29 mouse cellular contexts compared by ENCODE assay signal in the genomic region with DNA sequence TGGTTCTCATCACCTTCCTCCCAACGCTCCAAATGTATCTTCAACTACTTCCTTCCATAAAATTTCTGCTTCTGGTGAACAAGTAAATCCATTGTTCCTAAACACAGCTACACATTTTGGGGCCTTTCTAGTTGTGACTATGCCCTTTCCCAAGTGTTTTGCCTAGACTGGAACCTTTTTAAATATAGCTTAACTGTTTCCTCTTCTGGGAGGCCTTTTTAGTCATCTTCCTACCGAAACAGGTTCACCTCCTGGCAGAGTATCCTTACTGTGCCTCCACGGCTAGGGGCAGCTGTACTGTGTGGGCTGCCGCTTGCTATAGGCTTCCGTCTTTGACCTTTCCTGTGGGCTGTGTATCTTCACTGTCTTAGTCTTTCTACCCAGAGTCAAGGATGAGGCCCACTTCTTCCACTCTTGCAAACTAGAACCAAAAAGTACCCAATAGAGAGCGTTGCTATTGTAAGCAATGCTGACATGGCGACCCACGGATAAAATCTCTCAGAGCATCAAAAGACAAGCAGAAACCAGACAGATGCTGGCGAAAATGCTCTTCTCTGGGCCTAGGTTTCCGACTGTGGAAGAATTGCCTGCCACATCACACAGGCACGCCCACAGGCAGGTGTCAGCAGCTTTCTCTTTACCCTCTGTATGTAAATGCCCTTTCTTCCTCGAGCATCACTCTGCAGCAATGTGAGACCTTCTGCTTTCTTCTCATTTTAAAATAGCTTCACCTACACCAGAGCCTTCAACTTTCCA. TPM values are rescaled to one million over a fixed set of nuclear protein-coding genes. Genes with fewer than 3 reads are reported as not detected.
A peak's percentile ranks its signal among the peaks of the same experiment; 100 is the strongest.
DNase-seq lines count a peak whose midpoint lies in the region; ATAC-seq lines count a peak whose summit lies in the region.
"Had no signal": no experiment of that assay in that cellular context is flagged by ENCODE, and none has a peak within 500 bp of the region (broad histone marks: within the 10 kb centered on the region; RNA-seq: fewer than 3 reads in every experiment).

No protein-coding gene starts in this region.

- H3K36me3 ChIP-seq in midbrain, embryonic 16.5 days (ENCODE audit: control insufficient read depth, insufficient read depth, low read length) = no peaks in the 10 kb centered on the region
- H3K36me3 ChIP-seq: hindbrain, embryonic 10.5 days; hindbrain, embryonic 15.5 days; intestine, embryonic 15.5 days; limb, embryonic 10.5 days; limb, embryonic 15.5 days; liver, embryonic 13.5 days; midbrain, embryonic 13.5 days; neural tube, embryonic 15.5 days had no signal

- no peak overlapping the region for H3K4me3 ChIP-seq in midbrain, embryonic 16.5 days (ENCODE audit: low read depth, low read length)
- H3K4me3 ChIP-seq: hindbrain, embryonic 10.5 days; hindbrain, embryonic 15.5 days; intestine, embryonic 15.5 days; limb, embryonic 10.5 days; limb, embryonic 15.5 days; liver, embryonic 13.5 days; megakaryocyte, embryonic 14.5 days; midbrain, embryonic 13.5 days; neural tube, embryonic 15.5 days had no signal

- no peak overlapping the region for H3K27ac ChIP-seq in midbrain, embryonic 16.5 days (ENCODE audit: low read length)
- H3K27ac ChIP-seq: hindbrain, embryonic 10.5 days; hindbrain, embryonic 15.5 days; intestine, embryonic 15.5 days; limb, embryonic 10.5 days; limb, embryonic 15.5 days; liver, embryonic 13.5 days; midbrain, embryonic 13.5 days; neural tube, embryonic 15.5 days had no signal

- H3K4me1 ChIP-seq in midbrain, embryonic 16.5 days (ENCODE audit: control insufficient read depth, insufficient read depth, low read length) = no peaks in the 10 kb centered on the region; the same call in 1 of the 2 replicates
- H3K4me1 ChIP-seq: hindbrain, embryonic 15.5 days; intestine, embryonic 15.5 days; limb, embryonic 10.5 days; limb, embryonic 15.5 days; liver, embryonic 13.5 days; megakaryocyte, embryonic 14.5 days; neural tube, embryonic 15.5 days had no signal

- 80% methylated on average over 12 of the region's 12 CpGs for WGBS in midbrain, embryonic 16.5 days

- no peak overlapping the region for H3K9ac ChIP-seq in midbrain, embryonic 16.5 days (ENCODE audit: low read depth, low read length)
- H3K9ac ChIP-seq: hindbrain, embryonic 15.5 days; intestine, embryonic 15.5 days; limb, embryonic 15.5 days; liver, embryonic 13.5 days; midbrain, embryonic 13.5 days; neural tube, embryonic 15.5 days had no signal

- ATAC-seq in midbrain, embryonic 16.5 days = no peak
- no peak for ATAC-seq in granulocyte monocyte progenitor cell, adult 5-6 weeks (replicated peaks; ENCODE audit: poor library complexity, severe bottlenecking)
- ATAC-seq: forebrain, embryonic 14.5 days; intestine, embryonic 15.5 days; lung, postnatal 0 days; midbrain, embryonic 13.5 days had no signal

- no peaks in the 10 kb centered on the region for H3K27me3 ChIP-seq in midbrain, embryonic 16.5 days (ENCODE audit: control insufficient read depth, insufficient read depth, low read depth, low read length)
- H3K27me3 ChIP-seq: hindbrain, embryonic 15.5 days; intestine, embryonic 15.5 days; limb, embryonic 15.5 days; liver, embryonic 13.5 days; megakaryocyte, embryonic 14.5 days; midbrain, embryonic 13.5 days; neural tube, embryonic 15.5 days had no signal

- DNase-seq in CD4-positive helper T cell, adult 2 months (ENCODE audit: low read depth, low spot score) = peak; percentile 82
- DNase-seq in T-cell, adult 2 months (ENCODE audit: low spot score) = peak; percentile 12
- DNase-seq in naive thymus-derived CD4-positive, alpha-beta T cell, adult 2 months (ENCODE audit: low read depth) = peak; percentile 27
- DNase-seq in thymus, postnatal 36 days = peak; percentile 20 to 41
- no peak for DNase-seq in embryo, embryonic 11 days
- DNase-seq: adrenal gland, postnatal 36 days; cerebellum, adult 2 months; cerebellum, postnatal 14 days; gastrocnemius, postnatal 25 days; heart, postnatal 14 days; kidney, adult 2 months; kidney, postnatal 4 days; liver, embryonic 13.5 days; lung, adult 18-20 months; lung, postnatal 4 days; retina, postnatal 1 day; right cerebral cortex, postnatal 14 days had no signal

- H3K9me3 ChIP-seq in midbrain, embryonic 16.5 days (replicated peaks; ENCODE audit: control insufficient read depth, low read length, poor library complexity, severe bottlenecking) = no peaks in the 10 kb centered on the region
- H3K9me3 ChIP-seq: hindbrain, embryonic 10.5 days; hindbrain, embryonic 15.5 days; intestine, embryonic 15.5 days; limb, embryonic 10.5 days; limb, embryonic 15.5 days; liver, embryonic 13.5 days; megakaryocyte, embryonic 14.5 days; midbrain, embryonic 13.5 days; neural tube, embryonic 15.5 days had no signal

- H3K4me2 ChIP-seq in midbrain, embryonic 16.5 days (ENCODE audit: low read length) = no peak overlapping the region
- H3K4me2 ChIP-seq: hindbrain, embryonic 15.5 days; intestine, embryonic 15.5 days; limb, embryonic 15.5 days; liver, embryonic 13.5 days; midbrain, embryonic 13.5 days; neural tube, embryonic 15.5 days had no signal

RNA-seq across cellular contexts. Expression of gene Ptpn13, which starts 20.6 kb away (rescaled TPM):
- polyA plus RNA-seq in midbrain, embryonic 16.5 days (2015; fragmentation: Nextera tagmentation; extraction: Ambion mirVana) = 3.6 and 3.9 TPM in 2 replicates
- total RNA-seq in granulocyte monocyte progenitor cell, adult 5-6 weeks (2014; fragmentation: Nextera tagmentation) = not detected in 2 replicates
- not detected in 2 replicates for total RNA-seq in granulocyte monocyte progenitor cell, adult 5-6 weeks (2017)
